Mouse (Mus musculus) liver, embryonic 14.5 days (tissue): ENCODE measurements around the gene Nfe2l2. TPM values are rescaled to one million over a fixed set of nuclear protein-coding genes. Genes with fewer than 3 reads are reported as not detected.

Source experiments
- ATAC-seq: fragments of 200-750 bp; cut with Nextera tagmentation; 2 replicates; pipeline ENCODE4 v1.8.0; 2017; ENCODE audit warnings: moderate number of reproducible peaks, mild to moderate bottlenecking, moderate library complexity; ENCODE audit not compliant: insufficient read depth
- DNase-seq, 3 experiments: peaks; one replicate each; pipeline ENCODE4 v3.0.0-alpha.2; 2012 to 2013; ENCODE audit warnings: low read depth in 3 of 3, low spot score in 3 of 3
- H3K27ac ChIP-seq: fragments of 300-500 bp; sonication (generic); 2 replicates; pipeline ENCODE4 v1.5.1; 2014; ENCODE audit warnings: moderate library complexity, mild to moderate bottlenecking, control low read depth, inconsistent platforms
- H3K27me3 ChIP-seq: fragments of 300-500 bp; sonication (generic); 2 replicates; pipeline ENCODE4 v1.6.1; 2014; ENCODE audit warnings: mild to moderate bottlenecking, low read length, moderate library complexity; ENCODE audit not compliant: control insufficient read depth, insufficient read depth
- H3K36me3 ChIP-seq: fragments of 300-500 bp; sonication (generic); replicated peaks from 2 replicates; pipeline ENCODE4 v1.6.1; 2014; ENCODE audit warnings: low read depth; ENCODE audit not compliant: control insufficient read depth, insufficient read depth
- H3K4me1 ChIP-seq, 2 experiments: fragments of 200-500 bp in 1 of 2; fragments of 300-500 bp in 1 of 2; sonication (generic) in 1 of 2; replicated peaks; 2 replicates each; pipeline ENCODE4 v1.6.1; 2012 to 2014; ENCODE audit warnings: antibody characterized with exemption in 1 of 2, inconsistent platforms in 1 of 2, low read length in 1 of 2; ENCODE audit not compliant: control insufficient read depth in 2 of 2, insufficient read depth in 2 of 2
- H3K4me2 ChIP-seq: fragments of 300-500 bp; sonication (generic); 2 replicates; pipeline ENCODE4 v1.6.1; 2014; ENCODE audit warnings: low read depth, mild to moderate bottlenecking, control low read depth, moderate library complexity
- H3K4me3 ChIP-seq, 2 experiments: fragments of 200-500 bp in 1 of 2; fragments of 300-500 bp in 1 of 2; sonication (generic) in 1 of 2; 2 replicates each; pipeline ENCODE4 v1.5.1; 2012 to 2014; ENCODE audit warnings: low read depth in 2 of 2, low read length in 2 of 2, mild to moderate bottlenecking in 2 of 2, control low read depth in 1 of 2, inconsistent platforms in 1 of 2, moderate library complexity in 1 of 2; ENCODE audit not compliant: insufficient read depth in 1 of 2
- H3K9ac ChIP-seq: fragments of 300-500 bp; sonication (generic); replicated peaks from 2 replicates; pipeline ENCODE4 v1.6.1; 2014; ENCODE audit warnings: mild to moderate bottlenecking, control low read depth, moderate library complexity
- H3K9me3 ChIP-seq: fragments of 300-500 bp; sonication (generic); 2 replicates; pipeline ENCODE4 v1.6.1; 2016; ENCODE audit warnings: low read length, mixed read lengths; ENCODE audit not compliant: control insufficient read depth
- CTCF ChIP-seq: IDR thresholded peaks from 2 replicates; pipeline ENCODE4 v1.5.1; 2016; ENCODE audit warnings: antibody characterized with exemption, low read depth, control low read depth
- EP300 ChIP-seq: IDR thresholded peaks from 2 replicates; pipeline ENCODE4 v1.6.1; 2016; ENCODE audit warnings: antibody characterized with exemption, low read depth
- WGBS: fragments of 180-500 bp; shearing (Covaris S2); extraction: QIAGEN DNeasy Blood & Tissue Kit; methylation state at CpG from one replicate; pipeline ENCODE4 v1.1.7; 2014; ENCODE audit not compliant: insufficient replicate concordance; 5-methylcytosine and 5-hydroxymethylcytosine counted together
- polyA plus RNA-seq, 2 experiments: library from polyadenylated mRNA; depleted of rRNA in 1 of 2; stranded (reverse) in 1 of 2; unstranded in 1 of 2; fragments of >200 nt; fragmentation: Nextera tagmentation in 1 of 2; extraction: Ambion mirVana in 1 of 2; gene quantifications; 2 replicates each; pipeline versions ENCODE4 v1.2.1 to v1.2.3; 2012 to 2014

Gene Nfe2l2
- polyA plus RNA-seq, 2 experiments, result 30.4 to 40.0 TPM

DNA sequence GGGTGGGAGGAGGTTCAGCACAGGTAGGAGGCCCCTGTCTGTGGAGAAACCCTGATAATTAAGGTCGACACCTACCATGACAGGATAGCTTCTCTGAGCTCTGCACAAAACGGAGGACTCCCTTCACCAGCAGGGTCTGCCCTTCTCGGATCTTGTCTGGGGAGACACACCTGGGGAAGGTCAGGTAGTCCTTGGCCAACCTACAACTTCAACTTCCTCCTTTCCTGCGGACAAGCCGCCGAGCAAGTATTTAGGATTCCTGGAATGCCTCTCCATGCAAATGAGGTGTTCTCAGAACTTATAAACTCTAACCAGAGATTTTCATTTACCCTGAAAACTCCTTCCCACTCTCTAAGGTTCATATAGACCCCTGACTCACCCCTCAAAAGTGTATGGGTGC lies 71.1 kb downstream of the Nfe2l2 start:
- no peaks in the 10 kb centered on the region for H3K36me3 ChIP-seq
- no peak for DNase-seq
- no peak overlapping the region for H3K4me2 ChIP-seq
- H3K4me3 ChIP-seq, result no peak overlapping the region
- no peaks in the 10 kb centered on the region for H3K9me3 ChIP-seq
- no peak for ATAC-seq
- TF ChIP-seq EP300, result no peak
- TF ChIP-seq CTCF, result no peak
- H3K27ac ChIP-seq, result no peak overlapping the region
- H3K4me1 ChIP-seq, result peaks cover 0 to 14% of the 10 kb centered on the region in 2 experiments; a peak in 2 of 4 replicates
- no peak overlapping the region for H3K9ac ChIP-seq
- 49% methylated on average over 6 of the region's 6 CpGs for WGBS
- H3K27me3 ChIP-seq, result no peaks in the 10 kb centered on the region

DNA sequence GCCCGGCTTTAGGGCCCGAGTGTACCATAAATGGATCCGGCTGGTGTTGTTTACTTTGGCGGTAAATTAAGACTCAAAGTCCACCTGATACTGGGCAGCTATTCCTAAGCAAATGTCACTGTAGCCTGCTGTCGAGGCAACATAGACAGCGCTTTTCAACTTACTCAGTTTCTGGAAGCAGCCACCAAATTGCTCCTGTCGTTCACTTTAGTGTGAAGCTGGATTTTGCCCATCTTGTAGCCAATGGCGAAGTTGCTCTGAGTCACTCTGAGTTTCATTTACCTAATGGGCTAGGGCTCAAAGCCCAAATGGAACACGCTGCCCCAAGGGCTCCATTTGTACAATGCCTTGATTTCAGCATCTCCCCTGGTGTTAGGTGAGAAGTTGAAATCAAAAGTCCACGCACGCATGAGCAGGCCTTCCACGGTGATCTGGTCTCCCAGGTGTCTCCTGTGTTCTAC lies 71.7 kb downstream of the Nfe2l2 start:
- WGBS, result 70% methylated on average over 12 of the region's 12 CpGs
- H3K36me3 ChIP-seq, result no peaks in the 10 kb centered on the region
- ATAC-seq (0 out of 2 replicates have a peak, but pooled peaks have one; percentile 48), DNase-seq (no peak)
- H3K27me3 ChIP-seq, result no peaks in the 10 kb centered on the region
- no peaks in the 10 kb centered on the region for H3K9me3 ChIP-seq
- H3K4me2 ChIP-seq, result no peak overlapping the region
- no peak overlapping the region for H3K9ac ChIP-seq
- peaks cover 0 to 14% of the 10 kb centered on the region in 2 experiments; a peak in 2 of 4 replicates for H3K4me1 ChIP-seq
- no peak overlapping the region for H3K27ac ChIP-seq
- no peak overlapping the region for H3K4me3 ChIP-seq
- TF ChIP-seq EP300 (no peak), CTCF (no peak)

- H3K27ac ChIP-seq, result no peak overlapping the region
- peaks cover 0 to 14% of the 10 kb centered on the region in 2 experiments; a peak in 2 of 4 replicates for H3K4me1 ChIP-seq
- no peaks in the 10 kb centered on the region for H3K9me3 ChIP-seq
- H3K9ac ChIP-seq, result no peak overlapping the region
- H3K4me2 ChIP-seq, result no peak overlapping the region
- no peak for DNase-seq
- no peak overlapping the region for H3K4me3 ChIP-seq
- no peak for ATAC-seq
- no peaks in the 10 kb centered on the region for H3K36me3 ChIP-seq
- TF ChIP-seq CTCF (no peak), EP300 (no peak)
- no peaks in the 10 kb centered on the region for H3K27me3 ChIP-seq
- 60% methylated on average over 6 of the region's 6 CpGs for WGBS
Observed at GRCm38 (mm10) chr2:75632043-75632442, 72.4 kb downstream of the Nfe2l2 start.

GRCm38 (mm10) chr2:75631421-75631820 lies 73.0 kb downstream of the Nfe2l2 start:
- peaks cover 0 to 11% of the 10 kb centered on the region in 2 experiments; a peak in 2 of 4 replicates for H3K4me1 ChIP-seq
- H3K9me3 ChIP-seq, result no peaks in the 10 kb centered on the region
- no peak overlapping the region for H3K4me3 ChIP-seq
- no peak overlapping the region for H3K4me2 ChIP-seq
- WGBS, result 62% methylated on average over 6 of the region's 6 CpGs
- no peak for TF ChIP-seq CTCF
- no peak for TF ChIP-seq EP300
- no peaks in the 10 kb centered on the region for H3K36me3 ChIP-seq
- no peak overlapping the region for H3K27ac ChIP-seq
- DNase-seq, result no peak
- ATAC-seq, result no peak
- H3K27me3 ChIP-seq, result no peaks in the 10 kb centered on the region
- no peak overlapping the region for H3K9ac ChIP-seq

- H3K36me3 ChIP-seq, result no peaks in the 10 kb centered on the region
- no peak overlapping the region for H3K9ac ChIP-seq
- 75% methylated on average over 8 of the region's 8 CpGs for WGBS
- no peak overlapping the region for H3K27ac ChIP-seq
- no peak for ATAC-seq
- no peak overlapping the region for H3K4me3 ChIP-seq
- no peaks in the 10 kb centered on the region for H3K9me3 ChIP-seq
- peaks cover 0 to 8% of the 10 kb centered on the region in 2 experiments; a peak in 2 of 4 replicates for H3K4me1 ChIP-seq
- H3K27me3 ChIP-seq, result no peaks in the 10 kb centered on the region
- TF ChIP-seq EP300 (no peak), CTCF (no peak)
- no peak overlapping the region for H3K4me2 ChIP-seq
- no peak for DNase-seq
Observed at GRCm38 (mm10) chr2:75628487-75628886, 76.0 kb downstream of the Nfe2l2 start.
